Comparison of ENCODE assay signal across 11 mouse cellular contexts in the genomic region with DNA sequence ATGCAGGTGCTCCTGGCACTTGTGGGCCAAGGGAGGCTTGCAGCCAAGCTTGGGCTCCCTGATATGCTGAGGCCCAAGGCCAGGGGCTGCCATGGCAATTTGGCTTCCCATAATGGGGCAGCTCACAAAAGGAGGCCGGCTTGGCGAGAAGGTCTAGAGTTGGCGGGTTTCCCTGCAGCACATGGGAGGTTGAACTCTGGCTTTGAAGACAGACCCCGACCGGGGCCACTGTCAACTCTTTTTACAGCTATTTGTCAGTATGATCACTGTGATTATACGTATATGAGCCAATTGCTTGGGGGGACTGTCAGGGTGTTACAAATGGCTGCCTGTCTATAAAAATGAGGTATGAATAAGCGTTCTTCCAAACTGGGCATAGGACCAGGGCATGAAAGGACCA. TPM values are rescaled to one million over a fixed set of nuclear protein-coding genes. Genes with fewer than 3 reads are reported as not detected.
DNase-seq lines count a peak whose midpoint lies in the region; ATAC-seq and TF ChIP-seq lines count a peak whose summit lies in the region.
"Had no signal": no experiment of that assay in that cellular context is flagged by ENCODE, and none has a peak within 500 bp of the region (broad histone marks: within the 10 kb centered on the region; RNA-seq: fewer than 3 reads in every experiment).

No protein-coding gene starts in this region.

- peaks cover 3% of the 10 kb centered on the region; the same call in 1 of the 2 replicates for H3K36me3 ChIP-seq in hindbrain, postnatal 0 days (ENCODE audit: insufficient read depth, low read length)
- H3K36me3 ChIP-seq in liver, embryonic 12.5 days, result 0 out of 2 replicates have a peak, but pooled peaks cover 5% of the 10 kb centered on the region

- peaks cover 21% of the 10 kb centered on the region for H3K4me1 ChIP-seq in hindbrain, postnatal 0 days (ENCODE audit: insufficient read depth, low read length)
- H3K4me1 ChIP-seq in liver, embryonic 12.5 days, result no peaks in the 10 kb centered on the region

- DNase-seq in cerebellum, adult 11 months, result peak; percentile 22
- DNase-seq in cerebellum, adult 8-10 months, result peak; percentile 16
- peak; percentile 93 for DNase-seq in hindbrain, postnatal 0 days (ENCODE audit: low spot score)
- peak; percentile 98 for DNase-seq in left cerebral cortex, postnatal 4 days
- no peak for DNase-seq in embryo, embryonic 10.5 days (ENCODE audit: low spot score)
- no peak for DNase-seq in gastrocnemius, postnatal 25 days

- H3K4me3 ChIP-seq in hindbrain, postnatal 0 days (ENCODE audit: low read length), result no peak overlapping the region
- H3K4me3 ChIP-seq in liver, embryonic 12.5 days, result no peak overlapping the region
- H3K4me3 ChIP-seq: myocyte had no signal

- ATAC-seq in cerebellum, adult (ENCODE audit: insufficient number of reproducible peaks, low FRiP score, low TSS enrichment), result no peak
- peak; percentile 94 for ATAC-seq in hindbrain, postnatal 0 days
- no peak for ATAC-seq in liver, embryonic 12.5 days

- TF ChIP-seq CTCF in hindbrain, postnatal 0 days (IDR thresholded peaks at IDR 0.05; ENCODE audit: low read depth), result no peak

- H3K9me3 ChIP-seq in hindbrain, postnatal 0 days (ENCODE audit: low read length), result no peaks in the 10 kb centered on the region
- no peaks in the 10 kb centered on the region for H3K9me3 ChIP-seq in liver, embryonic 12.5 days (replicated peaks)

- H3K9ac ChIP-seq in hindbrain, postnatal 0 days (replicated peaks; ENCODE audit: low read length), result no peak overlapping the region
- H3K9ac ChIP-seq in liver, embryonic 12.5 days, result no peak overlapping the region

- 42% methylated on average over 7 of the region's 7 CpGs for WGBS in hindbrain, postnatal 0 days
- WGBS in liver, embryonic 12.5 days (ENCODE audit: insufficient replicate concordance), result 83% methylated on average over 7 of the region's 7 CpGs

- no peak overlapping the region for H3K4me2 ChIP-seq in hindbrain, postnatal 0 days (ENCODE audit: low read depth, low read length)
- H3K4me2 ChIP-seq in liver, embryonic 12.5 days, result no peak overlapping the region

- intact Hi-C loops in left cerebral cortex, postnatal 4 days (cut with DNase I), result no loop called here

- H3K27me3 ChIP-seq in hindbrain, postnatal 0 days (ENCODE audit: insufficient read depth, low read length), result no peaks in the 10 kb centered on the region
- H3K27me3 ChIP-seq in liver, embryonic 12.5 days (replicated peaks), result no peaks in the 10 kb centered on the region

- H3K27ac ChIP-seq in hindbrain, postnatal 0 days, result peak overlapping the region; percentile 64
- no peak overlapping the region for H3K27ac ChIP-seq in liver, embryonic 12.5 days

RNA-seq across cellular contexts. Expression of a gene that starts 50.6 kb away (rescaled TPM):
- total RNA-seq in hindbrain, postnatal 0 days (2014; rRNA removed), result 26.9 and 32.5 TPM in 2 replicates
- 21.4 and 22.0 TPM in 2 replicates for polyA plus RNA-seq in hindbrain, postnatal 0 days (2015; fragmentation: Nextera tagmentation; extraction: Ambion mirVana)
- 10 to 100 TPM in 1 of 2 experiments, 1 to 10 TPM in 1; 9.7 to 10.7 TPM for total RNA-seq in left cerebral cortex, postnatal 4 days (2021)
- under 1 TPM in 1 of 2 experiments, not detected in 1; 0.08 TPM for total RNA-seq in gastrocnemius, postnatal 25 days (2021)
- 0.50 and 0.58 TPM in 2 replicates for polyA plus RNA-seq in liver, embryonic 12.5 days (2016; fragmentation: Nextera tagmentation; extraction: Ambion mirVana)
- total RNA-seq: liver, adult 2 months had no signal
- polyA plus RNA-seq: heart, postnatal 0 days; liver, adult 2 months; myocyte had no signal

Comparison
In these comparisons a context has a peak if more than half of its experiments do, and no peak if none do; other contexts are left out.
1. DNase-seq: peak in cerebellum, adult 11 months (single experiment), cerebellum, adult 8-10 months (single experiment), hindbrain, postnatal 0 days (single experiment) and left cerebral cortex, postnatal 4 days (single experiment); none in embryo, embryonic 10.5 days (single experiment) and gastrocnemius, postnatal 25 days (single experiment).
2. RNA of a gene that starts 50.6 kb away (total RNA-seq): 26.9 to 32.5 TPM in hindbrain, postnatal 0 days and 9.7 to 10.7 TPM in left cerebral cortex, postnatal 4 days; 0.08 TPM in gastrocnemius, postnatal 25 days; every median in the first group is over 4 times any median in the second.